Mouse (Mus musculus) intestine, embryonic 14.5 days (tissue): ENCODE results near the gene Rap1gds1. TPM values are rescaled to one million over a fixed set of nuclear protein-coding genes. Genes with fewer than 3 reads are reported as not detected.

Experiments
- ATAC-seq: fragments of 200-750 bp; cut with Nextera tagmentation; replicated peaks from 2 replicates; pipeline ENCODE4 v1.8.0; 2017; ENCODE audit warnings: low read depth, moderate number of reproducible peaks, moderate TSS enrichment, moderate library complexity; ENCODE audit not compliant: low FRiP score, low TSS enrichment
- DNase-seq: peaks from one replicate; pipeline ENCODE4 v3.0.0-alpha.2; 2018; ENCODE audit warnings: low spot score
- H3K27ac ChIP-seq: fragments of 300-500 bp; sonication (generic); 2 replicates; pipeline ENCODE4 v1.5.1; 2014; ENCODE audit warnings: low read depth, mild to moderate bottlenecking, control low read depth
- H3K27me3 ChIP-seq: fragments of 300-500 bp; sonication (generic); replicated peaks from 2 replicates; pipeline ENCODE4 v1.6.1; 2014; ENCODE audit warnings: low read length, control low read depth; ENCODE audit not compliant: control insufficient read depth, insufficient read depth
- H3K36me3 ChIP-seq: fragments of 300-500 bp; sonication (generic); 2 replicates; pipeline ENCODE4 v1.6.1; 2014; ENCODE audit warnings: low read length, control low read depth; ENCODE audit not compliant: control insufficient read depth, insufficient read depth
- H3K4me1 ChIP-seq: fragments of 300-500 bp; sonication (generic); replicated peaks from 2 replicates; pipeline ENCODE4 v1.6.1; 2014; ENCODE audit warnings: low read length, control low read depth, mixed read lengths; ENCODE audit not compliant: control insufficient read depth, insufficient read depth
- H3K4me2 ChIP-seq: fragments of 300-500 bp; sonication (generic); 2 replicates; pipeline ENCODE4 v1.6.1; 2014; ENCODE audit warnings: low read length
- H3K4me3 ChIP-seq: fragments of 300-500 bp; sonication (generic); 2 replicates; pipeline ENCODE4 v1.5.1; 2014; ENCODE audit warnings: low read depth, low read length, control low read depth, mixed read lengths
- H3K9ac ChIP-seq: fragments of 300-500 bp; sonication (generic); 2 replicates; pipeline ENCODE4 v1.6.1; 2014; ENCODE audit warnings: mild to moderate bottlenecking, low read length
- H3K9me3 ChIP-seq: fragments of 300-500 bp; sonication (generic); 2 replicates; pipeline ENCODE4 v1.6.1; 2016; ENCODE audit warnings: low read length, control low read depth; ENCODE audit not compliant: control insufficient read depth
- WGBS: fragments of 180-500 bp; shearing (Covaris S2); extraction: QIAGEN DNeasy Blood & Tissue Kit; methylation state at CpG from one replicate; pipeline ENCODE4 v1.1.7; 2014; 5-methylcytosine and 5-hydroxymethylcytosine counted together
- polyA plus RNA-seq: library from polyadenylated mRNA; unstranded; fragments of >200 nt; fragmentation: Nextera tagmentation; extraction: Ambion mirVana; gene quantifications from 2 replicates; pipeline ENCODE4 v1.2.1, GENCODE M21; 2014

Rap1gds1 gene
- polyA plus RNA-seq, 1 experiment from 2014 or later: 61.4 TPM

DNA sequence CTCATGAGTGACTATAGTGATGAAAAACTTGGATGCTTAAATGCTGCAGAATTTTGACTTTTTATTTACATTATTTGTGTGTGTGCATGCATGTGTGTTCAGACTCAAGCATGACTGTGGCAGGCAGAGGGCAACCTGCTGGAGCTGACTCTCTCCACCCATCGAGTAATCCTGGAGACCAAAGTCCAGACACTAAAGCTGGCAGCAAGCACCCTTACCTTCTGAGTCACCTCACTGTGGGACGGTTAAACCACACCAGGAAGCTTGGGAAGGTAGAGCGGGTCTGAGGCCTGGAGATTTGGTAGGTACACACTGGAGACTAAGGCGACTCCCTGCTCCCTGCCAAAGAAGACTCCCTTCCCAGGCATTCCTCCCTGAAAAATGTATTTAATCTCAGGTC lies 38.0 kb downstream of the Rap1gds1 start:
- Histone ChIP-seq H3K27ac (no peak overlapping the region), H3K9ac (no peak overlapping the region), H3K9me3 (no peaks in the 10 kb centered on the region), H3K36me3 (no peaks in the 10 kb centered on the region; the same call in 1 of the 2 replicates), H3K4me2 (no peak overlapping the region), H3K4me3 (no peak overlapping the region), H3K27me3 (no peaks in the 10 kb centered on the region), H3K4me1 (no peaks in the 10 kb centered on the region)
- ATAC-seq (peak; percentile 90), DNase-seq (peak; percentile 52)
- WGBS: 80% methylated on average over 4 of the region's 4 CpGs

DNA sequence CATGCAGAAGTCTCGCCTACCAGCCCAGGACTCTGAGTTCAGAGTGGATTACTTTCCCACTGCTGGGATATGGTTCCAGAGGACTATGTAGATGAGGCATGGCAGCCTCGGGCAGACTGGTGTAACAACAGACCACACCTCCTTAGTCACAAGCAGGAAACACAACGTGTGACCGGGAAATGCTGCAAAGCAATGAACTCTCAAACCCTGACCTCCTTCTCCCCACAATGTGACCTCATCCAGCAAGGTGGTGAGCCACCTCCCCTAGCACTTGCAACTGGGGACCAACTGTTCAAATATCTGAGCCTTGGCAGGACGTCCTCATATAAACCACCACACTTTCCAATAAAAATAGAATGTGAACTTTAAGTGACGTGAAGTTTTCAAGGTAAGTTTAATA lies 41.8 kb downstream of the Rap1gds1 start:
- no peaks in the 10 kb centered on the region for H3K36me3 ChIP-seq
- ATAC-seq (no peak), DNase-seq (no peak)
- no peaks in the 10 kb centered on the region for H3K27me3 ChIP-seq
- H3K9ac ChIP-seq: no peak overlapping the region
- H3K4me1 ChIP-seq: no peaks in the 10 kb centered on the region
- no peak overlapping the region for H3K4me3 ChIP-seq
- H3K27ac ChIP-seq: no peak overlapping the region
- H3K9me3 ChIP-seq: no peaks in the 10 kb centered on the region
- 84% methylated on average over 6 of the region's 6 CpGs for WGBS
- H3K4me2 ChIP-seq: no peak overlapping the region

DNA sequence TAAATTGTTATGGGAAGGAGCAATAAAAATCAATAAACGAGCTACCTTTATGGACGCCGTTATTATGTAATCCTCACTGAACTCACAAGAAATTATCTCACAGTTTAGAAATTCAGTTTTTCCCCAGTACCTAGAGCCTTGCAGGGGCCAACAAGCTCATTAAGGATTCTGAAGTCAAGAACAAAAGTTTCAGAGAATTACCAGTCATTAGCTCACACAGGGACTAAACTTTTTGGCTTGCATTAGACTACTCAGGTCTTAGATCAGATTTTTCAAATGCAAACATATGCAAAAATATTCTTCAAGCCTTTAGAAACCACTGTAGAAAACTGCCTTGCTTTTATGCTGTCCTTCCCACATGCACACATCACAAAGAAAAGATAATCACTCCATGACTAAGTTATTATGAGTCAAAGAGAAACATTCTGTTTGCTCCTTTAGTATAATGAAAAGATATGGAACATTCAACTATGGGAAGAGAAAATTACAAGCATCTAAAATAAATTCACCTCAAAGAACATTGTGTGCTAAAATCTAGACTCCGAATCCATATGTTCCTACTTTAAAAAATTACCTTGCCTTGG lies 44.3 kb downstream of the Rap1gds1 start:
- WGBS: 85% methylated on average over 4 of the region's 4 CpGs
- H3K36me3 ChIP-seq: no peaks in the 10 kb centered on the region
- no peaks in the 10 kb centered on the region for H3K4me1 ChIP-seq
- ATAC-seq: no peak
- H3K27ac ChIP-seq: no peak overlapping the region
- no peaks in the 10 kb centered on the region for H3K27me3 ChIP-seq
- no peak overlapping the region for H3K4me3 ChIP-seq
- no peak overlapping the region for H3K4me2 ChIP-seq
- no peak for DNase-seq
- no peaks in the 10 kb centered on the region for H3K9me3 ChIP-seq
- H3K9ac ChIP-seq: no peak overlapping the region

DNA sequence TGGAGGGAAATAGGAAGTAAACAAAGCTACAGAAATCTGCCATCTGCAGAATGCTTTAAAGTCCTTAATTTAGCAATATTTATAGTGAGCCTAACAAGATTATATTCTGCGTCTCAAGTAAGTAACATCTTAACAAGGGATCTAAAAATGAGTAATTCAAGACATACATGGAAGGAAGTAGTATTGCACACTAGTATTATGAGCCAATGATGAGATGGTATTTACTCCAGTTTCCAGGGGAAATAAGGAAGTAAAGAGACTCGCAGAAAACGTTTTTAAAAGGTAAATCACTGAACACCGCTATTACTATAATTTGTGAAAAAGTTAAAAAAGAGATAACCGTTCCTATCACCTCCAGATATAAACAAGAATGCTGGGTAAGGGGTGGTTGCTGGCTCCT lies 49.9 kb downstream of the Rap1gds1 start:
- Histone ChIP-seq H3K4me1 (no peaks in the 10 kb centered on the region), H3K36me3 (peaks cover 8% of the 10 kb centered on the region; the same call in 1 of the 2 replicates), H3K9ac (no peak overlapping the region), H3K27ac (no peak overlapping the region), H3K4me2 (no peak overlapping the region), H3K4me3 (no peak overlapping the region), H3K27me3 (no peaks in the 10 kb centered on the region), H3K9me3 (no peaks in the 10 kb centered on the region)
- DNase-seq (no peak), ATAC-seq (no peak)
- 73% methylated on average over 5 of the region's 5 CpGs for WGBS

DNA sequence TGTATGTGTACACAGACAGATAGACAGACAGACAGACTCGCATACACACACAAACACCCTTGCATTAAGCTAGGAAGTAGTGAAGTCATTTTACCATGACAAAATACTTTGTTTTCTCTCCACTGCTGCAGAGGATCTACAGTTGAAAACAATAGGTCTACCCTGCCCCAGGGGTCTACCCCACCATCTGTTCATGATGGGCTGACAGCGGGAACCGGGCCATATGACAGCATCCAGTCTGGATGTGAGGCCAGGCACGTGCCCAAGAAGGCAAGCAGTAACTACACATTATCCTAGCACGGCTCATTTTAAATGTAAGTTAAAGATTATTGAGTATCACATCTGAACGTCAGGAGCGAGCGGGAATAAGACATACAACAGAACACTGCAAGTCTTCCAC lies 51.4 kb downstream of the Rap1gds1 start:
- Histone ChIP-seq H3K27me3 (no peaks in the 10 kb centered on the region), H3K27ac (no peak overlapping the region), H3K9me3 (no peaks in the 10 kb centered on the region), H3K4me2 (no peak overlapping the region), H3K4me3 (no peak overlapping the region), H3K36me3 (peaks cover 10% of the 10 kb centered on the region; the same call in 1 of the 2 replicates), H3K9ac (no peak overlapping the region), H3K4me1 (no peaks in the 10 kb centered on the region)
- WGBS: 70% methylated on average over 8 of the region's 8 CpGs
- no peak for ATAC-seq
- no peak for DNase-seq

DNA sequence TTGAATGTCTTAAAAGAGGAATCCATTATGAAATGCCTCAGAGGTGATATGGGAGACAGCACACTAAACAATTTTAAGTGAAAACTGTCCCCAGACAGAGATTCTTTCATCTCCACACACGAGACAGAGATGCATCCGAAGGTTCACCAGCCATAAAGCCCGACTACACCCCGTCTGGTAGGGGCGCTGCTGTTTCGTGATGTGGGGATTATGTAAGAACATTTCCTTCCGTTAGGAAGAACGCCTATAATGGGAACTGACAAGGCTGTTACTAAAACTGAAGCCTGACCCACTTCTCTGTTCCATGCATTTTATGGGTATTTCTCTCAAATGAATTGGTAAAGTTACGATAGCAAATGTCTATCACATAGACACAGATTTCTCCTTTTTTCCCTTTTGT lies 62.6 kb downstream of the Rap1gds1 start:
- H3K36me3 ChIP-seq: peaks cover 4% of the 10 kb centered on the region; the same call in 1 of the 2 replicates
- no peak for DNase-seq
- ATAC-seq: no peak
- H3K9ac ChIP-seq: no peak overlapping the region
- H3K4me1 ChIP-seq: no peaks in the 10 kb centered on the region
- H3K9me3 ChIP-seq: no peaks in the 10 kb centered on the region
- H3K4me3 ChIP-seq: no peak overlapping the region
- H3K4me2 ChIP-seq: no peak overlapping the region
- no peak overlapping the region for H3K27ac ChIP-seq
- WGBS: 86% methylated on average over 9 of the region's 9 CpGs
- no peaks in the 10 kb centered on the region for H3K27me3 ChIP-seq

DNA sequence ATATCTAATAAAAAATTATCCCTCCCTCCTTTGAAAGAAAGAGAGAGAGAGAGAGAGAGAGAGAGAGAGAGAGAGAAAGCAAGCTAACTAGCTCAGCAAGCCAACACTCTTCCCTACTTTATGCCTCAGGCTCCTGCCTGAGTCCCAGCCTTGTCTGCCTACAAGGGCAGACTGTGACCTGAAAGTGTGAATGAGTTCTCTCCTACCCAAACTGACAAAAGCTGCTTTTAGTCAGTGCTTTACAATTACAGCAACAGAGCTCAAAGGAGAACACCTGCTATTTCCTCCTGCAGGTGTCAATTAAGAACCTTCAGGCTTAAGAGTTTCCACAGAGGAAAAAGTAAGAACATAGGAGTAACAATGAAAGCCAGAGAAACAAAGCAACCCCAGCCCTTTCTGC lies 69.3 kb downstream of the Rap1gds1 start:
- no peak for ATAC-seq
- 0 out of 2 replicates have a peak, but pooled peaks cover 3% of the 10 kb centered on the region for H3K36me3 ChIP-seq
- no peak overlapping the region for H3K9ac ChIP-seq

DNA sequence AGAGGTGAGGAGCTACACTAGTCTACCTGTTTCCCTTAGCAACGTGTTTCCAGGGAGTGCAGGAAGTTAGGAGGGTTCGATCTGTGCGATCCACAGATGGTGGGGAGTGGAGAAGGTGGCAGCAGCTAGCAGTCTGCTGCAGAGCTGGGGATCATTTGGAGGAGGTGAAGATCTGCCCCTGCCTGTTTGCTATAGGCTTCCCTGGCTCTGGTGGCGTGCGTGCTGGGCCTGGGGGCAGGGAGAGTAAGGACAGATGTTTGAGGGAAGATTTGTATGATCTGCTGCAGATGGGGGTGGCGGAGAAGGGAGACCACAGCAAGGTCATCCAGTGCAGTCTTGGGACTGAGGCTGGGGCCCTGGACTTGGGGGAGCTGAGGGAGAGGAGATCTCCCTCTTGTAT lies 72.2 kb downstream of the Rap1gds1 start:
- no peaks in the 10 kb centered on the region for H3K9me3 ChIP-seq
- H3K36me3 ChIP-seq: 0 out of 2 replicates have a peak, but pooled peaks cover 3% of the 10 kb centered on the region
- H3K4me1 ChIP-seq: no peaks in the 10 kb centered on the region
- DNase-seq: no peak
- H3K27ac ChIP-seq: no peak overlapping the region
- no peak overlapping the region for H3K4me3 ChIP-seq
- no peak overlapping the region for H3K9ac ChIP-seq
- no peaks in the 10 kb centered on the region for H3K27me3 ChIP-seq
- H3K4me2 ChIP-seq: no peak overlapping the region
- 73% methylated on average over 6 of the region's 6 CpGs for WGBS
- ATAC-seq: no peak

More for the DNA sequence above, 69.3 kb downstream of the Rap1gds1 start:
- Histone ChIP-seq H3K27ac (no peak overlapping the region), H3K9me3 (no peaks in the 10 kb centered on the region), H3K4me3 (no peak overlapping the region), H3K27me3 (no peaks in the 10 kb centered on the region), H3K4me2 (no peak overlapping the region), H3K4me1 (no peaks in the 10 kb centered on the region)
- DNase-seq: no peak
